Mouse (Mus musculus) neural tube, embryonic 12.5 days (tissue): ENCODE results near the gene Tgif2. TPM values are rescaled to one million over a fixed set of nuclear protein-coding genes. Genes with fewer than 3 reads are reported as not detected.
"Not testable (repeated sequence)": the region's sequence is repeated elsewhere in the genome, so short reads cannot be mapped to it uniquely, and the experiment has no call there.

Experiments used
- ATAC-seq: fragments of 200-750 bp; cut with Nextera tagmentation; 2 replicates; pipeline ENCODE4 v1.8.0; 2017; ENCODE audit warnings: low read depth, mild to moderate bottlenecking, moderate TSS enrichment, moderate library complexity; ENCODE audit not compliant: low FRiP score
- H3K27ac ChIP-seq: fragments of 300-500 bp; sonication (generic); 2 replicates; pipeline ENCODE4 v1.5.1; 2016
- H3K27me3 ChIP-seq: fragments of 300-500 bp; sonication (generic); replicated peaks from 2 replicates; pipeline ENCODE4 v1.6.1; 2016; ENCODE audit warnings: mild to moderate bottlenecking
- H3K36me3 ChIP-seq: fragments of 300-500 bp; sonication (generic); 2 replicates; pipeline ENCODE4 v1.6.1; 2016; ENCODE audit warnings: mild to moderate bottlenecking
- H3K4me1 ChIP-seq: fragments of 300-500 bp; sonication (generic); 2 replicates; pipeline ENCODE4 v1.6.1; 2016
- H3K4me2 ChIP-seq: fragments of 300-500 bp; sonication (generic); replicated peaks from 2 replicates; pipeline ENCODE4 v1.6.1; 2016; ENCODE audit warnings: mild to moderate bottlenecking
- H3K4me3 ChIP-seq: fragments of 300-500 bp; sonication (generic); 2 replicates; pipeline ENCODE4 v1.5.1; 2016
- H3K9ac ChIP-seq: fragments of 300-500 bp; sonication (generic); 2 replicates; pipeline ENCODE4 v1.6.1; 2016; ENCODE audit warnings: mild to moderate bottlenecking
- H3K9me3 ChIP-seq: fragments of 300-500 bp; sonication (generic); 2 replicates; pipeline ENCODE4 v1.6.1; 2016; ENCODE audit warnings: mild to moderate bottlenecking
- WGBS: fragments of 180-500 bp; shearing (Covaris S2); methylation state at CpG from one replicate; pipeline ENCODE4 v1.1.7; 2016; 5-methylcytosine and 5-hydroxymethylcytosine counted together
- polyA plus RNA-seq: library from polyadenylated mRNA; unstranded; fragments of >200 nt; fragmentation: Nextera tagmentation; extraction: Ambion mirVana; gene quantifications from 2 replicates; pipeline ENCODE4 v1.2.1, GENCODE M21; 2016

Gene Tgif2
- polyA plus RNA-seq, 1 experiment from 2014 or later = 61.7 TPM

- no peaks in the 10 kb centered on the region for H3K36me3 ChIP-seq
These were observed 44.8 kb downstream of the Tgif2 start for GRCm38 (mm10) chr2:156884396-156885211.

DNA sequence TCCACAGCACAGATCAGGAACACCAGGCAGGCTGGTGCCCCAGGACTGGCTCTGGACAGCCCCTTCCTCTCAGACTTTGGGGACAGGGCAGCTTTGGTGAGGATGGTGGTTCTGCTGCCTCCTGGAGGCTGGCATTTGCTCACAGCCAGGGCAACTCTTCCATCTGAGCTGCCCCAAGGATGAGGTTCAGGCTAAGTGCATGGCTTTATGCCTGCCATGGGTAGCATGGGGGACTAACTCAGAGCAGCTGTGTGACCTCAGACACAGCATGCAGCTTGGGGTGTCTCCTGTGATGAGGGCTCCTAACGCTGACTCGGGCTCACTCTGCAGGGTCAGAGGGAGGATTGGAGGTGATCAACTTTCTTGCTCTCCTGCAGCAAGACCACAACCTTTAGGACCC is 45.9 kb downstream of the Tgif2 start:
- not testable (repeated sequence) for H3K27ac ChIP-seq, H3K27me3 ChIP-seq, H3K4me3 ChIP-seq, H3K4me1 ChIP-seq, H3K4me2 ChIP-seq, H3K36me3 ChIP-seq, H3K9me3 ChIP-seq, ATAC-seq, H3K9ac ChIP-seq
- 76% methylated on average over 2 of the region's 2 CpGs for WGBS

More at GRCm38 (mm10) chr2:156884396-156885211, 44.8 kb downstream of the Tgif2 start:
- no peaks in the 10 kb centered on the region for H3K4me1 ChIP-seq
- H3K9me3 ChIP-seq = no peaks in the 10 kb centered on the region
- H3K4me2 ChIP-seq = no peak overlapping the region
- WGBS = 91% methylated on average over 10 of the region's 10 CpGs
- no peak overlapping the region for H3K9ac ChIP-seq
- ATAC-seq = no peak
- no peak overlapping the region for H3K4me3 ChIP-seq
- H3K27me3 ChIP-seq = no peaks in the 10 kb centered on the region
- no peak overlapping the region for H3K27ac ChIP-seq

GRCm38 (mm10) chr2:156886084-156886631 is 46.4 kb downstream of the Tgif2 start:
- WGBS = 81% methylated on average over 10 of the region's 10 CpGs
- Histone ChIP-seq H3K9me3 (no peaks in the 10 kb centered on the region), H3K4me1 (no peaks in the 10 kb centered on the region), H3K4me2 (no peak overlapping the region), H3K36me3 (no peaks in the 10 kb centered on the region), H3K9ac (no peak overlapping the region), H3K4me3 (no peak overlapping the region), H3K27ac (no peak overlapping the region), H3K27me3 (no peaks in the 10 kb centered on the region)
- no peak for ATAC-seq

DNA sequence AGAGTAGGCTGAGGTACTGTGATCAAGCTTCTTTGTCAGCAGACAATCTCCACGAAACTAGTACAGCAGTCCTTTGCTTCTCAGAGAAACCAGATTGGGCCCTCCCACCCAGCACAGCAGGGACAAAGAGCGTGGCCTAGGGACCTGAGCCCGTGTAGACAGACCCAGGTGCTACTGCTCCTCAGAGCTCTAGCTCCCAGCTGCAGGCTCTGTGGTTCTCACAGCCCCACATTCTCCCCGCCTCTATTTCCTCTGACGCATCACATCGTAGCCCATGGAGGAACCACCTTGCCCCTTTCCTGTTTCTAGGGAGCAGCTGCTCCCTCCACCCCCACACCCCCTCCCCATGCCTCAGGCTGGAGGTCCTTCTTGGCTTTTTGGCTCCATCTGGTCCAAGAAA is 47.2 kb downstream of the Tgif2 start, which contains the start of gene Sla2:
Gene Sla2 (minus strand): TSS at position 176 of the 400 bp plus-strand sequence.
- H3K4me3 ChIP-seq = no peak within 1 kb of the TSS
- no peak within 1 kb of the TSS for H3K4me2 ChIP-seq
- H3K9me3 ChIP-seq = no peaks in the 10 kb centered on the region
- ATAC-seq = no peak
- no peaks in the 10 kb centered on the region for H3K27me3 ChIP-seq
- no peak within 1 kb of the TSS for H3K9ac ChIP-seq
- H3K27ac ChIP-seq = no peak within 1 kb of the TSS
- H3K4me1 ChIP-seq = no peaks in the 10 kb centered on the region
- WGBS = 72% methylated on average over 6 of the region's 6 CpGs
- H3K36me3 ChIP-seq = no peaks in the 10 kb centered on the region

DNA sequence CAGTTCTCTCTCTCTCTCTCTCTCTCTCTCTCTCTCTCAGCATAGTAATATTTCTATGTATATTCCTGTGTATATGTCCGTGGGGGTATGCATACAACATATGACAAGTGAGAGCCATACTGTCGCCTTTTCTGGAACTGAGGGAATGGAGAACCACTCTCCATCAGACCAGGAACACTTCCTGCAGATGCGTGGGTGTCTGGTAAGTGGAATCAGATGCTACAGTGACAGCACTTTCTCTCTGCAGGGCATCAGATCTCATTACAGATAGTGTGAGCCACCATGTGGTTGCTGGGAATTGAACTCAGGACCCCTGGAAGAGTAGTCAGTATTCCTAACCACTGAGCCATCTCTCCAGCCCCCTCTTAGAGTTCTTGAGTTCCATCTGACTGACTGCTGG is 48.7 kb downstream of the Tgif2 start:
- 78% methylated on average over 3 of the region's 3 CpGs for WGBS
- Histone ChIP-seq H3K9ac (no peak overlapping the region), H3K36me3 (no peaks in the 10 kb centered on the region), H3K4me2 (no peak overlapping the region), H3K4me3 (no peak overlapping the region), H3K27ac (no peak overlapping the region), H3K9me3 (no peaks in the 10 kb centered on the region), H3K27me3 (no peaks in the 10 kb centered on the region), H3K4me1 (peaks cover 4% of the 10 kb centered on the region; the same call in 1 of the 2 replicates)
- no peak for ATAC-seq

- H3K27me3 ChIP-seq = no peaks in the 10 kb centered on the region
- no peak overlapping the region for H3K4me3 ChIP-seq
- no peak overlapping the region for H3K27ac ChIP-seq
- H3K4me2 ChIP-seq = no peak overlapping the region
- 42% methylated on average over 3 of the region's 3 CpGs for WGBS
- H3K4me1 ChIP-seq = peaks cover 4% of the 10 kb centered on the region; the same call in 1 of the 2 replicates
- H3K9ac ChIP-seq = no peak overlapping the region
- no peaks in the 10 kb centered on the region for H3K9me3 ChIP-seq
- H3K36me3 ChIP-seq = no peaks in the 10 kb centered on the region
- ATAC-seq = no peak
These were observed 52.4 kb downstream of the Tgif2 start for GRCm38 (mm10) chr2:156892240-156892639.

GRCm38 (mm10) chr2:156892821-156893220 is 53.0 kb downstream of the Tgif2 start:
- Histone ChIP-seq H3K36me3 (no peaks in the 10 kb centered on the region), H3K4me2 (no peak overlapping the region), H3K27ac (no peak overlapping the region), H3K9ac (no peak overlapping the region), H3K4me1 (peaks cover 4% of the 10 kb centered on the region; the same call in 1 of the 2 replicates), H3K27me3 (no peaks in the 10 kb centered on the region), H3K9me3 (no peaks in the 10 kb centered on the region), H3K4me3 (no peak overlapping the region)
- ATAC-seq = no peak
- 77% methylated on average over 6 of the region's 6 CpGs for WGBS

- Histone ChIP-seq H3K4me2 (no peak overlapping the region), H3K4me1 (peaks cover 4% of the 10 kb centered on the region; the same call in 1 of the 2 replicates), H3K4me3 (no peak overlapping the region), H3K9me3 (no peaks in the 10 kb centered on the region), H3K36me3 (no peaks in the 10 kb centered on the region), H3K27me3 (no peaks in the 10 kb centered on the region), H3K27ac (no peak overlapping the region), H3K9ac (no peak overlapping the region)
- ATAC-seq = no peak
- 85% methylated on average over 15 of the region's 15 CpGs for WGBS
These were observed 54.9 kb downstream of the Tgif2 start for GRCm38 (mm10) chr2:156894496-156895265.

DNA sequence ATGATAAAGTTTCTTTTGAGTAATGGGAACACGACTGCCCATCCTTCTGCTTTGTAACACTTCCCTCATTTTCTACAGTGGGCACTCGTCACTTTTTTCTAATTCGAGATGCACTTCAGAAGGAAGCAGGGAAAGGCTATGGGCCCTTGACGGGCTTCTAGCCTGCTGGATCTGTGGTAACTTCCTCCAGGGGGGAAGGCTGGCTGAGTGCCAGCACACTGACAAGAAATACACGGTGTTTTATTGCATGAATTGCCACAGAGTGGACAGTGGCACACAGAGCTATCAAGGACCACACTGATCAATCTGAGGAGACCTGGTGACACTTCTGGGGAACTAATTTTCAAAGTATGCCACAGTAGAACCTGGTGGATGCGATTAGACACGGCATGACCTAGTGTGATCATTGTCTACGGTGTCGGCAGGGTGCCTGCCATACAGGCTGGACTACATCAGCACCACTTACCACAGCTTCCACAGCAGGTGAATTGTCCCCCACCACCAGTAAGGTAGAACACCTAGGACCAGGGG is 56.6 kb downstream of the Tgif2 start:
- Histone ChIP-seq H3K4me2 (no peak overlapping the region), H3K4me1 (peaks cover 4% of the 10 kb centered on the region; the same call in 1 of the 2 replicates), H3K9me3 (no peaks in the 10 kb centered on the region), H3K36me3 (no peaks in the 10 kb centered on the region), H3K4me3 (no peak overlapping the region), H3K27me3 (no peaks in the 10 kb centered on the region), H3K27ac (no peak overlapping the region), H3K9ac (no peak overlapping the region)
- no peak for ATAC-seq
- 77% methylated on average over 9 of the region's 9 CpGs for WGBS

GRCm38 (mm10) chr2:156897034-156897433 is 57.2 kb downstream of the Tgif2 start:
- H3K36me3 ChIP-seq = no peaks in the 10 kb centered on the region
- no peak for ATAC-seq
- no peak overlapping the region for H3K27ac ChIP-seq
- peaks cover 4% of the 10 kb centered on the region; the same call in 1 of the 2 replicates for H3K4me1 ChIP-seq
- H3K4me2 ChIP-seq = no peak overlapping the region
- H3K9ac ChIP-seq = no peak overlapping the region
- no peaks in the 10 kb centered on the region for H3K27me3 ChIP-seq
- no peak overlapping the region for H3K4me3 ChIP-seq
- WGBS = 91% methylated on average over 9 of the region's 9 CpGs
- H3K9me3 ChIP-seq = no peaks in the 10 kb centered on the region

DNA sequence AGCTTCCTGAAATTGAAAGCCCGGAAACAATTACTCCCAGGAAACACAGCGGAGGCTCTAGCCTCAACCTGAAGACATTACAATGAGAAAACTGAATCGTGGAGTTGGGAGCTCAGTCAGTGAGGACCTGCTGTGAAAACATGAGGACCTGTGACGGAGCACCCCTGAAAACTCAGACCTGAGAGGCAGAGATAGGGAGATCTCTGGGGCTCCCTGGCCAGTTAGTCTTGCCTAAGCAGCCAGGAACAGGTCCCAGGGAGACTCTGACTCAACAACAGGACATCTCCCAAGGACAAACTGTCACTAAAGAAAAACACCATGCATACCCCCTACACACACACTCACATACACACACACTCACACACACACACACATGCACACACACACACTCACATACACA is 58.6 kb downstream of the Tgif2 start:
- Histone ChIP-seq H3K9ac (no peak overlapping the region), H3K9me3 (no peaks in the 10 kb centered on the region), H3K36me3 (no peaks in the 10 kb centered on the region), H3K4me2 (no peak overlapping the region), H3K4me1 (no peaks in the 10 kb centered on the region), H3K27ac (no peak overlapping the region), H3K27me3 (no peaks in the 10 kb centered on the region), H3K4me3 (no peak overlapping the region)
- ATAC-seq = no peak
- 85% methylated on average over 4 of the region's 4 CpGs for WGBS

GRCm38 (mm10) chr2:156899184-156899583 is 59.4 kb downstream of the Tgif2 start:
- Histone ChIP-seq H3K27ac (no peak overlapping the region), H3K36me3 (no peaks in the 10 kb centered on the region), H3K4me2 (no peak overlapping the region), H3K9me3 (no peaks in the 10 kb centered on the region), H3K27me3 (no peaks in the 10 kb centered on the region), H3K4me1 (no peaks in the 10 kb centered on the region), H3K9ac (no peak overlapping the region), H3K4me3 (no peak overlapping the region)
- no peak for ATAC-seq
- 82% methylated on average over 4 of the region's 4 CpGs for WGBS
